Mouse (Mus musculus): ENCODE measurements around the gene Pde4d. TPM values are rescaled to one million over a fixed set of nuclear protein-coding genes. Genes with fewer than 3 reads are reported as not detected.

Gene Pde4d
- polyA plus RNA-seq, 1 experiment from 2014 or later = 27.9 TPM

DNA sequence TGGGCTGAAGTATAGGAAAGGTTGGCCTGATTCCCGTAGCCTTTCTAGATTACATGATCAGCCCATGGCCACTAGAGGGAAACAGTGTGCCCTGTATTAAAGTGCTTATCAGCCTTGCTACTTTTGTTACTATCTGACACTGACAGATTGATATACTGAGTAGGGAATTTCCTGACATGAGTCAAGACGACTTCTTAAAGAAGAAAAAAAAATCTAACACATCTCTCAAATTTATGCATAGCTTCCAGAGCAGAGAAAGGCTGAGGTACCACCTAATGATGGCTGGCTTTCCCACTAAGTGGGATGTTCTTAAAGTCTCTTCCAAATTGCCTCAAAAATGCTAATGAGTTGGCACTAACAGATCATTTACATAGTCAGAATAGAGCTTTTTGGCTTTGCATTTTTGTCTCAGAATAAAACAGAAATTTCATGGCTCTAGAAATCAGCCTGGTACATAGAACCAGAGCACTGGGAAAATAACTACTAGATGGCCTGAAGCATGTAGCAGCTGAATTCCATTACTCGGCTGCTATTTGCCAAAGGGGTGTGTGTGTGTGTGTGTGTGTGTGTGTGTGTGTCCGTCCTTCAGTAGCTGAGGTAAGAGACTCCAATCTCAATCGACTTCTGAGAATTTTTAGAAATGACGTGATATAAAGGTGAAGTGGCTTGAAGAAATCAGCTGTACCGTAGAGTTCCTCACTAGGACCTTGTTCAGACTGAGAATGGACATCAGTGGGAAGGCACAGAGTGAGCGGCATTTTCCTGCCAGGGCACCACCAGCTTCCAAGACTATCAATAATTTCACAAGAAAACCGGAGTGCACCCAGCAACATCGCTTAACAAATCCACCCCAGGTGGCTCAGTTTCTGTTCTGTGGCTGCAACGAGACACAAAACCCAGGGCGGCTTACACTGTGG lies 1108.9 kb downstream of the Pde4d start:
- Histone ChIP-seq H3K27ac (ENCODE audit: low read length) (no peak overlapping the region), H3K9ac (ENCODE audit: low read length) (no peak overlapping the region), H3K4me3 (ENCODE audit: low read length) (no peak overlapping the region), H3K4me1 (ENCODE audit: control insufficient read depth, insufficient read depth, low read length) (no peaks in the 10 kb centered on the region), H3K4me2 (ENCODE audit: low read depth, low read length) (no peak overlapping the region), H3K36me3 (ENCODE audit: control insufficient read depth, insufficient read depth) (no peaks in the 10 kb centered on the region), H3K9me3 (replicated peaks; ENCODE audit: control insufficient read depth, low read length) (no peaks in the 10 kb centered on the region), H3K27me3 (ENCODE audit: control insufficient read depth, insufficient read depth, low read length) (no peaks in the 10 kb centered on the region)
- ATAC-seq (replicated peaks; ENCODE audit: extremely low read depth, insufficient read depth, low FRiP score) = no peak
- 71% methylated on average over 12 of the region's 12 CpGs for whole genome bisulfite sequencing

DNA sequence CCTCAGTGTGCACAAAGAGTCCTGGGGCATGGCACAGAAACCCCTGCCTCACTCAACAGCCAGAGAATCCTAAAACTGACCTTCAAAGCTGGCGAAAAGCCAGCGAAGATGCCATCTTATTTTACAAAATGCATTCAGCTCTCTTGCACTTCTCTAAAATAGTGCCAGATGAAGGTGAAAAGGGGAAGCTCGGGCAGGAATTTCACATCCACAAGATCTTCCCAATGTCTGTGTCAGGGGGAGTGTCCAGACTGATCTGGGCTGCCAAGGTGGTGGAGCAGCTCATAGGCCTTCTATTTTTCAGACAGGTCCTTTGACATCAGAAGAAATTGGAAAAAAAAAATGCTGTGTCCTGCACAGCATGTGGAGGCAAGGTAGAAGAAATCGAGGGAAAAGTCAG lies 1110.5 kb downstream of the Pde4d start:
- 74% methylated on average over 4 of the region's 4 CpGs for WGBS
- Histone ChIP-seq H3K27ac (ENCODE audit: low read length) (no peak overlapping the region), H3K27me3 (ENCODE audit: control insufficient read depth, insufficient read depth, low read length) (no peaks in the 10 kb centered on the region), H3K4me3 (ENCODE audit: low read length) (no peak overlapping the region), H3K36me3 (ENCODE audit: control insufficient read depth, insufficient read depth) (no peaks in the 10 kb centered on the region), H3K9ac (ENCODE audit: low read length) (no peak overlapping the region), H3K4me2 (ENCODE audit: low read depth, low read length) (no peak overlapping the region), H3K9me3 (replicated peaks; ENCODE audit: control insufficient read depth, low read length) (no peaks in the 10 kb centered on the region), H3K4me1 (ENCODE audit: control insufficient read depth, insufficient read depth, low read length) (no peaks in the 10 kb centered on the region)
- ATAC-seq (replicated peaks; ENCODE audit: extremely low read depth, insufficient read depth, low FRiP score) = no peak

DNA sequence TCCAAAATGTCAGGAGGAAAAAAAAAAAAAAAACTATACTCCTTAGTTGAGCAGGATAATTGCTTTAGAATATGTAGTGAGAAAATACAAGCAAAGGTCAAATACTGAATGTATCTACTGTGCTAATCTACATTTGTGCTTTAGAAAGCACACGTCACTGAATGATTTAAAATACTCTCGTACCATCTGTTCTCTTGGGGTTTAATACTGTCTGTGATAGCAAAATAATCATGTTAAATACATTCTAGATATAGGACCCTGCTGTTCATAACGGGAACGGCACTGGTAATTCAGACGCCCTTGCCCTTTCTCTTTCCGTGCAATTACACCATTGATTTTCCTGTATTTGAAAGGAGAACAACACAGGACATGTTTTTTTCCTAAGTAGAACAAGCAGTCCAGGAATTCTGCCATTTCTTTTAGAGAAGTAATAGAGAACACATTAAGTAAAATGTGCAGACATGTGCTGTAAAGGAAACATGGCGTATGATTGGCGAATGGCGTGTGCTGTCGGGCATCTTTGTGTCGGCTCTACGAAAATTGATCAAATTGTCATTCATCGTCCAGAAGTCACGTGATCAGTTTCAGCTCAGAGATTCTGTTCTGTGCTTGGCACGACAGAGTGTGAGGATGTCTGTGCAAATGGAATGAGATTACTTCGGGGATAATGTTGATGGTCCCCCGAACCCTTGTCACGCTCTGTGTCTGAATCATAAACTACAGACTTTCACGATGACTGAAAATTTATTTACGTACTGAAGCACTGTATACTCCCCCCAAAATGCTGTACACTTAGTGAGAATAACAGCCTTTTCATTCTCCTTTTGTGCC lies 1119.1 kb downstream of the Pde4d start:
- H3K36me3 ChIP-seq (ENCODE audit: control insufficient read depth, insufficient read depth) = no peaks in the 10 kb centered on the region
- no peaks in the 10 kb centered on the region for H3K9me3 ChIP-seq (replicated peaks; ENCODE audit: control insufficient read depth, low read length)
- no peak overlapping the region for H3K4me3 ChIP-seq (ENCODE audit: low read length)
- WGBS = 88% methylated on average over 20 of the region's 20 CpGs
- H3K4me2 ChIP-seq (ENCODE audit: low read depth, low read length) = no peak overlapping the region
- H3K27me3 ChIP-seq (ENCODE audit: control insufficient read depth, insufficient read depth, low read length) = no peaks in the 10 kb centered on the region
- H3K9ac ChIP-seq (ENCODE audit: low read length) = no peak overlapping the region
- no peak overlapping the region for H3K27ac ChIP-seq (ENCODE audit: low read length)
- H3K4me1 ChIP-seq (ENCODE audit: control insufficient read depth, insufficient read depth, low read length) = no peaks in the 10 kb centered on the region
- no peak for ATAC-seq (replicated peaks; ENCODE audit: extremely low read depth, insufficient read depth, low FRiP score)

DNA sequence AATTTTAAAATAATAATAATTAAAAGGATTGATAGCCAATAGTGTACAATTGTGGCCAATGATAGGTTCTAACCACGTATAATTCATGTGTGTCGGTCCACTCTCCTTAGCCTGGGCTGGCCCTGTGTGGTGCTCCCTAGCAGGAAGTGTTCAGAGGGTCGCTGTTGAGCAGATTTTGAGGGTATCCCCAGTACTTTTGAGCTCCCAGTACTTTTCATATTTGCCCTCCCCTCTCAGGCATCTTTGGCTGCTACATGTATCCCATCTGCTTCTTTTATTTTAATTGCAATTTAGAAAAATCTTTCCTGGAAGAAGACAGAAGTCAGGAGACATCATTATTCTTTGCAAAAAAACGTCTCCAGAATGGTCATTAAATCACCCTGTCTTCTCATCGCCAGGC lies 1119.7 kb downstream of the Pde4d start:
- ATAC-seq (replicated peaks; ENCODE audit: extremely low read depth, insufficient read depth, low FRiP score) = no peak
- no peak overlapping the region for H3K4me3 ChIP-seq (ENCODE audit: low read length)
- H3K9me3 ChIP-seq (replicated peaks; ENCODE audit: control insufficient read depth, low read length) = no peaks in the 10 kb centered on the region
- no peak overlapping the region for H3K4me2 ChIP-seq (ENCODE audit: low read depth, low read length)
- no peaks in the 10 kb centered on the region for H3K36me3 ChIP-seq (ENCODE audit: control insufficient read depth, insufficient read depth)
- no peak overlapping the region for H3K9ac ChIP-seq (ENCODE audit: low read length)
- H3K27ac ChIP-seq (ENCODE audit: low read length) = no peak overlapping the region
- 73% methylated on average over 5 of the region's 5 CpGs for WGBS
- no peaks in the 10 kb centered on the region for H3K4me1 ChIP-seq (ENCODE audit: control insufficient read depth, insufficient read depth, low read length)
- no peaks in the 10 kb centered on the region for H3K27me3 ChIP-seq (ENCODE audit: control insufficient read depth, insufficient read depth, low read length)

DNA sequence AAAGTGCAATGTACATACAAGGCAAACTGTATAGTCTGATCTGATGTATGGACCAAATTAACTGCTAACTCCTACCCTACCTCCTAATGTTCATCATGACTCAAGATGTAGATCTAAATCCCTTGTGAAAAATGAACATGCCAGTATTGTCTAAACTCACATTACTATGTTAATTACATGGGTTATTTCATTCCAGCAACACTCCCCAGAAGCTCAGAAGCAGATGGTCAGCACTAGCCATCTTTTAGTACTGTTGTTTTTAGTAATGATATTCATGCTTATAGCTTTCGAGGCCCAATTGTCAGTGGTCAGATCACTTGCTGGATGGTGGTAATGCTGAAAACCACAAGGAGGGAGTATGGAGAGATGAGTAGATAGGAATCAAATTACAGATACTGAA lies 1127.0 kb downstream of the Pde4d start:
- no peaks in the 10 kb centered on the region for H3K4me1 ChIP-seq (ENCODE audit: control insufficient read depth, insufficient read depth, low read length)
- H3K27me3 ChIP-seq (ENCODE audit: control insufficient read depth, insufficient read depth, low read length) = no peaks in the 10 kb centered on the region
- WGBS = 76% methylated on average over 1 of the region's 1 CpGs
- no peaks in the 10 kb centered on the region for H3K9me3 ChIP-seq (replicated peaks; ENCODE audit: control insufficient read depth, low read length)
- no peaks in the 10 kb centered on the region for H3K36me3 ChIP-seq (ENCODE audit: control insufficient read depth, insufficient read depth)
- no peak overlapping the region for H3K27ac ChIP-seq (ENCODE audit: low read length)
- H3K9ac ChIP-seq (ENCODE audit: low read length) = no peak overlapping the region
- H3K4me2 ChIP-seq (ENCODE audit: low read depth, low read length) = no peak overlapping the region
- ATAC-seq (replicated peaks; ENCODE audit: extremely low read depth, insufficient read depth, low FRiP score) = no peak
- H3K4me3 ChIP-seq (ENCODE audit: low read length) = no peak overlapping the region

DNA sequence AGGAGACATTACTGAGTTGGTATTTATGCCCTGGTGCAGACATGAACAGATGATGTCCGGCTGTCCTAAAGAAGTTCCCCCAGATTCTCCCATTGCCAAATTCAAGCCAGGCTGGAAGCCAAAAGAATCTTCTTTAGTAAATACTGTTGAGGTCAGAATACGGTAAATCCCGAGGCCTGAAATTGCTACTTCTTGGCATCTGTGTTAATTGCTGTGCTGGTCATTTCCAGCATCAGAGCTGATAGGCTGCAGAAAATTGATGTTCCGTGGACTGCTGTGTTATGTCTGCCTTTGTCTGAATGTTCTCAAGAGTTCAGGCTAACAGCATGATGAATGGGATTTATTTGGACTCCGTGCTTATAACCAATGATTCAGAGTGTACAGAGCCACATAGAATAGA lies 1127.7 kb downstream of the Pde4d start:
- no peak overlapping the region for H3K4me3 ChIP-seq (ENCODE audit: low read length)
- no peaks in the 10 kb centered on the region for H3K36me3 ChIP-seq (ENCODE audit: control insufficient read depth, insufficient read depth)
- H3K27me3 ChIP-seq (ENCODE audit: control insufficient read depth, insufficient read depth, low read length) = no peaks in the 10 kb centered on the region
- no peak overlapping the region for H3K4me2 ChIP-seq (ENCODE audit: low read depth, low read length)
- no peaks in the 10 kb centered on the region for H3K4me1 ChIP-seq (ENCODE audit: control insufficient read depth, insufficient read depth, low read length)
- H3K9ac ChIP-seq (ENCODE audit: low read length) = no peak overlapping the region
- no peak for ATAC-seq (replicated peaks; ENCODE audit: extremely low read depth, insufficient read depth, low FRiP score)
- no peaks in the 10 kb centered on the region for H3K9me3 ChIP-seq (replicated peaks; ENCODE audit: control insufficient read depth, low read length)
- no peak overlapping the region for H3K27ac ChIP-seq (ENCODE audit: low read length)
- WGBS = 74% methylated on average over 5 of the region's 5 CpGs

DNA sequence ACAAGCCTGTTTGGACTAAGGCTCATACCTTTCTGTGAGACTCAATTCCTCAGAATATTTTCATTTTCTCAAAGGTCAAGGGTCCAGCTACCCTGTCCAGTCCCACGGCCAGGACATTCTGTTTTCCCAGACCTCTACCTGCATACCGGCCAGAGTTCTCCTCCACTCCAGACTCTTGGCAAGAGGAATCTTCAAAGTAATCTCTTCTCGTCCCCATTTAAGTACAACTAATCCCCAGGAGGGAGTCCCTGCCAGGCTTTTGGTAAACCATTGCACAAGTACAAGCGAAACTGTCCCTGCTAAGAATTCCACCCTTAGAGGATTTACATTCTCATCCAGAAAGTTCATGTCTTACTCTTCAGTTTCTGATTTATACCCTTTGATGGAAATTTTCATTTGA lies 1128.2 kb downstream of the Pde4d start:
- Histone ChIP-seq H3K4me2 (ENCODE audit: low read depth, low read length) (no peak overlapping the region), H3K9ac (ENCODE audit: low read length) (no peak overlapping the region), H3K27me3 (ENCODE audit: control insufficient read depth, insufficient read depth, low read length) (no peaks in the 10 kb centered on the region), H3K4me1 (ENCODE audit: control insufficient read depth, insufficient read depth, low read length) (no peaks in the 10 kb centered on the region), H3K9me3 (replicated peaks; ENCODE audit: control insufficient read depth, low read length) (no peaks in the 10 kb centered on the region), H3K4me3 (ENCODE audit: low read length) (no peak overlapping the region), H3K27ac (ENCODE audit: low read length) (no peak overlapping the region), H3K36me3 (ENCODE audit: control insufficient read depth, insufficient read depth) (no peaks in the 10 kb centered on the region)
- ATAC-seq (replicated peaks; ENCODE audit: extremely low read depth, insufficient read depth, low FRiP score) = no peak
- WGBS = 63% methylated on average over 4 of the region's 4 CpGs

DNA sequence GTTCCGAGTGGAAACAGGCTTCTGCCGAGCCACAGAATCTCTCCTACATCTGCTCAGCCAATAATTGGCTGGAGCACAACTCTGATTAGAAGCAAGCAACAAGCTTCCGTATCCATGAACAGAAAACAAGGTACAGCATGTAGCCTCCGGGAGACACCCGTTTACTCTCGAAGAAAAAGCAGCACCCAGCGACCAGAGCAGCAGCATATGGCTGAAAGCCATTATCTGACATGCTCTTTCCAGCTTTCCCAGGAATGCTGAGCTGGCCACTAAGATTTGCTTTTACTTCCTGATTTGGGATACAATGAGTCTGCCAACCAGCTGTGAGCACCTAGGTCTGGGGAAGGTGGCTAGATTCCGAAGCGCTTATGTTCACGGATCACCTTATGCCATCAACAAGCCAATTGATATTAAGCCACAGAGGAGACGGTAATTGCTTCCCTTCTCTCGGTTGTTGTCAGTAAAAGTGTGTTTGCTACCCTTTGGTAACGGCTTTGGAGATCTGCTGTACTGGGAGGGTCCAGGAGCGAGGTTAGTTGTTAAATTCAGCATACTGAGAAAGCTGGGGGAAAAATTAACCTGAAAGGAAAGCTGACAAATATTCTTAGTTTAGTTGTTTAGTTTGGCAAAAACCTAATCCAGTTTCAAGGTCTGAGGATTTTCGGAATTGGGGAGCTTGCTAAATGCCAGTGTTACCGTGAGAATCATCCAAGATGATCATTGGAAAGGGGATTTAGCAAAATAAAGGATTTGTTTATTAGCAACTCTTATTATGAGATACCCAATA lies 1131.7 kb downstream of the Pde4d start:
- 56% methylated on average over 16 of the region's 16 CpGs for WGBS
- no peaks in the 10 kb centered on the region for H3K27me3 ChIP-seq (ENCODE audit: control insufficient read depth, insufficient read depth, low read length)
- no peak for ATAC-seq (replicated peaks; ENCODE audit: extremely low read depth, insufficient read depth, low FRiP score)
- H3K9me3 ChIP-seq (replicated peaks; ENCODE audit: control insufficient read depth, low read length) = no peaks in the 10 kb centered on the region
- H3K27ac ChIP-seq (ENCODE audit: low read length) = no peak overlapping the region
- H3K9ac ChIP-seq (ENCODE audit: low read length) = no peak overlapping the region
- no peaks in the 10 kb centered on the region for H3K36me3 ChIP-seq (ENCODE audit: control insufficient read depth, insufficient read depth)
- no peaks in the 10 kb centered on the region for H3K4me1 ChIP-seq (ENCODE audit: control insufficient read depth, insufficient read depth, low read length)
- peak overlapping the region; percentile 29 for H3K4me3 ChIP-seq (ENCODE audit: low read length)
- H3K4me2 ChIP-seq (ENCODE audit: low read depth, low read length) = peak overlapping the region; percentile 51
